Mouse (Mus musculus) E14TG2a.4 (cell line): ENCODE measurements around the gene Gmpr.

Experiments used
- CTCF ChIP-seq: conservative IDR thresholded peaks from 2 replicates; pipeline ENCODE4 v1.5.1; 2014; ENCODE audit warnings: low read length
- NANOG ChIP-seq: IDR thresholded peaks from 2 replicates; pipeline ENCODE4 v1.6.1; 2014; ENCODE audit warnings: borderline replicate concordance, low read length, mixed read lengths

DNA sequence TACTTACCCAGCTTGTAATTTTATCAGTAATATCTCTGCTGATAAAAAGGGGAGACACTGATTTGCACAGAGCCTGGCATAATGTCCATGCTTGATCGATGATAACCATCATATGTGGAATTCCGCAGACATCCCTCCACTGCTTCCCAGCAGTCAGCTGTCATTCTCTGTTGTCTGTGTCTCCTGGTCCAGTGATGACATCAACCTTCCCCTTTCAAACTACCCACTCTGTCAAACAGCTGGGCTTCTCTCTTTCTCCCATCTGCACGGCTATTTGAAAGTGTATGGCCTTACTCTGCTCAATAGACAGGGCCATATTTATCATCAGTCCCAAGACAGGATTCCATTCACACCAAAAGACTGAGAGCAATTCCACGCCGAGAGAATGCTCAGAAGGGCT is 70.1 kb downstream of the Gmpr start:
- TF ChIP-seq CTCF (no peak), NANOG (no peak)
